Mouse (Mus musculus) spleen, embryonic (tissue): Measurements from ENCODE around the gene BC049715.

ENCODE experiments used
- CTCF ChIA-PET: fragments of 350-600 bp; sonication (Branson Sonifier 250); formaldehyde crosslinking; loops from one replicate; lab custom pipeline; 2022; lab: Charles Lee

Gene BC049715

GRCm38 (mm10) chr6:136887854-136888253, 60.4 kb downstream of the BC049715 start:
- CTCF ChIA-PET = no interaction called here

DNA sequence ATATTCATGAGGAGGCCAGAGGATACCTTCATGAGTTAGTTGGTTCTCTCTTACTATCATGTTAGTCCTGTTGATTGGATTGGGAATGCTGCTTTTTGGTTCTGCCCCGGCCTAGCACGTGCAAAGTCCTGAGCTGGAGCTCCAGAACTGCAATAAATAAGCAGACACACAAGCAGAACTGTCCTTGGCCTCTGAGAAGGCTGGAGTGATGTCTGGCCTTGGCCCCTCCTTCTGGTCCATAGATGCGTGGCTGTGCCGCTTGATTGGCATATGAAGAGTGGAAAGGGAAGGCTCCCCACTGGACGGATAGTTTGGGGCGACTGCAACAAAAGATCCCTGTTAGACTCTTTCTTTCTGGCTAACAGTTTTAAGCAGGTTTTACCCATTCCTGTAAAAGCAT, 61.6 kb downstream of the BC049715 start:
- CTCF ChIA-PET = no interaction called here

DNA sequence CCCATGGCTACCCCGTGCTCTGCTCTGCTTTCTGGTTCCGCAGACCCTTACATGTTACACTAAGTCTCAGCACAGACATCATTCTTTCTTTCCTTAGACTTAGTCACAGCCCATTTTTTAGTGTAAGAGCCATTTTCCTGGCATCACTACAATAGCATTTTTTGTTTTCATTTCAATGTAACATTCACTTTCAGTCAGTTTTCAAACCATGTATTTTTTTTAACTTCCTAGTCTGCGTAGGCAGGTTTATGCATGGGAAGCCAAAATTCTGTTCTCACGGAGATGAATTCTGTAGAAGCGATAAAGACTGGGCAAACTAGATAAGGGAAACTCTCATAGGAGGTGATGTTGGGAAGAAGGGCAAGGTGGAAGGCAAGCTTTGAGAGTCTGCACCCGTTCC, 62.1 kb downstream of the BC049715 start:
- CTCF ChIA-PET = no interaction called here
